In genomic region chr6:136795110-136795509, GRCm38 (mm10) we compare ENCODE assay signal across 19 mouse cellular contexts. TPM values are rescaled to one million over a fixed set of nuclear protein-coding genes. Genes with fewer than 3 reads are reported as not detected.
DNase-seq lines count a peak whose midpoint lies in the region; ATAC-seq lines count a peak whose summit lies in the region.
"Had no signal": no experiment of that assay in that cellular context is flagged by ENCODE, and none has a peak within 500 bp of the region (broad histone marks: within the 10 kb centered on the region; RNA-seq: fewer than 3 reads in every experiment).

No protein-coding gene starts in this region.

- DNase-seq in heart, adult 11 months: peak; percentile 54
- no peak for DNase-seq in heart, adult 9 months (ENCODE audit: low spot score in 2 of 2)
- DNase-seq in retina, postnatal 1 day: peak; percentile 38
- DNase-seq in retina, embryonic 14.5 days (ENCODE audit: low spot score): no peak
- no peak for DNase-seq in urinary bladder, adult 2 months (ENCODE audit: low spot score)
- no peak for DNase-seq in T-cell, adult 2 months (ENCODE audit: low spot score)
- DNase-seq: adrenal gland, adult 2 months; adrenal gland, postnatal 25 days; cerebellum, adult 18-20 months; cerebellum, adult 9-11 months; cerebellum, postnatal 36 days; gastrocnemius, postnatal 14 days; heart, postnatal 14 days had no signal

- peak; percentile 66 for ATAC-seq in megakaryocyte progenitor cell, adult 5-6 weeks (replicated peaks; ENCODE audit: poor library complexity)
- ATAC-seq: forebrain, embryonic 15.5 days; hindbrain, postnatal 0 days; Patski had no signal

RNA-seq across cellular contexts. Expression of gene Hist4h4, which starts 9.1 kb away (rescaled TPM):
- total RNA-seq in megakaryocyte progenitor cell, adult 5-6 weeks (2015): 16.6 and 20.5 TPM in 2 replicates
- total RNA-seq in megakaryocyte progenitor cell, adult 5-6 weeks (2017): 38.8 and 46.4 TPM in 2 replicates
- 0.17 and 0.18 TPM in 2 replicates for polyA plus RNA-seq in urinary bladder, adult 2 months (2012; rRNA removed)

RNA-seq across cellular contexts. Expression of gene H2afj, which starts 12.9 kb away (rescaled TPM):
- total RNA-seq in megakaryocyte progenitor cell, adult 5-6 weeks (2015): 46.1 and 54.3 TPM in 2 replicates
- total RNA-seq in megakaryocyte progenitor cell, adult 5-6 weeks (2017): 69.3 and 79.7 TPM in 2 replicates
- polyA plus RNA-seq in urinary bladder, adult 2 months (2012; rRNA removed): 152 and 198 TPM in 2 replicates

RNA-seq across cellular contexts. Expression of gene Gucy2c, which starts 13.5 kb away (rescaled TPM):
- not detected in 2 replicates for total RNA-seq in megakaryocyte progenitor cell, adult 5-6 weeks (2015)
- total RNA-seq in megakaryocyte progenitor cell, adult 5-6 weeks (2017): not detected in 2 replicates
- 0.04 and 0.06 TPM in 2 replicates for polyA plus RNA-seq in urinary bladder, adult 2 months (2012; rRNA removed)
- total RNA-seq: adrenal gland, adult 2 months; adrenal gland, postnatal 25 days; gastrocnemius, adult 18-20 months; gastrocnemius, postnatal 14 days; heart, adult 8-10 months; heart, postnatal 14 days had no signal
- polyA plus RNA-seq: adrenal gland, adult 2 months had no signal

RNA-seq across cellular contexts. Expression of gene BC049715, which starts 32.3 kb away (rescaled TPM):
- 1.2 and 2.2 TPM in 2 replicates for total RNA-seq in megakaryocyte progenitor cell, adult 5-6 weeks (2015)
- total RNA-seq in megakaryocyte progenitor cell, adult 5-6 weeks (2017): 3.5 and 8.7 TPM in 2 replicates
- 0.40 and 0.52 TPM in 2 replicates for polyA plus RNA-seq in urinary bladder, adult 2 months (2012; rRNA removed)

RNA-seq across cellular contexts. Expression of gene Wbp11, which starts 32.9 kb away (rescaled TPM):
- 112 and 118 TPM in 2 replicates for total RNA-seq in megakaryocyte progenitor cell, adult 5-6 weeks (2015)
- 40.9 and 47.7 TPM in 2 replicates for total RNA-seq in megakaryocyte progenitor cell, adult 5-6 weeks (2017)
- 31.2 and 40.7 TPM in 2 replicates for polyA plus RNA-seq in urinary bladder, adult 2 months (2012; rRNA removed)

Comparison
In these comparisons a context has a peak if more than half of its experiments do, and no peak if none do; other contexts are left out.
1. DNase-seq: peak in heart, adult 11 months (single experiment) and retina, postnatal 1 day (single experiment); none in heart, adult 9 months (0 of 2), retina, embryonic 14.5 days (single experiment), urinary bladder, adult 2 months (single experiment) and T-cell, adult 2 months (single experiment).